Mouse (Mus musculus): ENCODE data around the gene Rnaseh2b.
A peak's percentile ranks its signal among the peaks of the same experiment; 100 is the strongest.

Gene Rnaseh2b

DNA sequence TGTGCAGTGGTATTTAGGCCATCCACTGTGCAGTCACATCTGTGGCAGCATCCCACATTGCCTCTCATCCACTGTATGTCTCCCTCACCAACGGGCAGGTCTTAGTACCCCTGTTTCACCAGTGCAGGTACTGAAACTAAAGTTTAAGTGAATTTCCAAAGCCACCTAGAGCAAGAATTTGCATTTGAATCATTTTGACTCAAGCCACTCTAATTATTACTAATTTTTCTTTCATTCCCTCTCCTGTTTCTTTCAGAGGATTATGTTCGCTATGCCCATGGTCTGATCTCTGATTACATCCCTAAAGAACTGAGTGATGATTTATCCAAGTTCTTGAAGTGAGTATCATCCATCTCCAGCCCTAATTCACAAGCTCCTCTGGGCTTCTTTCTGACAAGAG, 71.4 kb downstream of the Rnaseh2b start:
- no peak for DNase-seq

DNA sequence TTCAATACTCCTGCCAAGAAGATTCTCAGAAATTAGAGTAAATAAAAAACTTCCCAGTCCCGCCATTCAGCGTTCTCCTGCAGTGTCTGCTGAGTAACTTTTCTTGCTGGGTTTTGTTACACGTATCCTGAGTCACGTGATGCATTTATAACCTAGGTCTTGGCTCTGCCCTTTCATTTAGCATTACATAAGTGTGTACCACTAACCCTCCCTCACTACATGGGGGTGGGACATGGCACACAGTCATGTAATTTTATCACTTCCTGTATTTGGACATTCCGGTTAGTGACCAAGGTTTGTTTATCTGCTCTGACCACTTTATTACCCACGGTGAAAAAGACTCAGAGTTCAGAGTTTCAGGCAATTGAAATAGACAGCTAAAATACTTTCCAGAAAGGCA, 78.4 kb downstream of the Rnaseh2b start:
- DNase-seq = peak; percentile 53

DNA sequence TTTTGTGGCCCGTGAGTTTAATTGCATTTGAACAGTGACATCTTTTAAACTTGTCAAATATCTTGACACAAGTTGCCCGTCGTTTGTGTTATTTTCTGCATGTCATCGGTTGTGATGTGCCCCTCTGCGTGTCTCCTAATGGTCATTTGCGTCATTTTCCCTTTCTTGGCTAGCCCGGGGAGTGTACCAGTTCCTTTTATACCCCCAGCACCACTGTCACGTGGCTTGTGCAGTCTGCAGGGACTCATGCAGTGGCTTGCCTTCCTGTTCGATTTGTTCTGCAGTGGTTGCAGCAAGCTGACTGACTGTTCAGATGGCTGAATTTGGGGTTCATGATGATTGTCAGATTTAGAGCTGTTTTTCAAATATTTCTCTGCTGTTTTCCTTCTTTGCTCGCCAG, 81.6 kb downstream of the Rnaseh2b start:
- DNase-seq = no peak

DNA sequence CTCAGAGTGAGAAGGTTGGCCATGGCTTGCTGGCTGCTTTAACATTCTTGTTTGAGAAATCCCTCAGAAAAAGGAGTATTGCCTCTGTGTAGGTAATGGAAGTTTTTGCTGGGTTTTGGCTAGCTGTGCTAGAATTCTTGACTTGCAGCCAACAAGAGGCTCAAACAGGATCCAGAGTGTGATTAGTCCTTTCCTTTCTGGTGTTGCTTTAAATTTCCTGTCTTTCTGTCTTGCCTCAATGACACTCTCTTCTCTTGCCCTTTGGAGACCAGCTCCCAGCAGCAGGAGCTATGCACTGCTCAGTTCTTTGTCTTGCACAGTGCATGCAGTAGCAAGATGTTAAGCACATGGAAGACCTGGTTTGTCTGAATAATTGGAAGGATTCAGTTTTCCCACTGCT, 83.3 kb downstream of the Rnaseh2b start:
- DNase-seq = peak; percentile 37

DNA sequence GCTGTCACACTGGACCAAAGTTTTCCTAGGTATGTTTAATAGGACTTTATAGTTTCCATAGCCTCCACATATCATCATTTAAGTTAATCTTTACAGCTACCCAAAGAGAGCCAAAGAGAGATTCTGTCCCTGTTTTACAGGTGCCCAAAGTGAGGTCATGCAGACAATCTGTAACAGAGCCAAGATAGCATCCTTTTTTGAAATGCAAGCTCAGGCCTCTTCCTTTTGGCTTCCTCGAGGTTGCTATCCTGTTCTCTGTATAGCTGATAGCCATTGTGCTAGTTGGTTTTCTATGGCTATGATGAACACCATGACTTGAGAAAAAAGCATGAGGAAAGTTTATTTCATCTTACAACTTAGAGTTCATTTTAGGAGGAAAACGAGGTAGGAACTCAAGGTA, 83.7 kb downstream of the Rnaseh2b start:
- no peak for DNase-seq

DNA sequence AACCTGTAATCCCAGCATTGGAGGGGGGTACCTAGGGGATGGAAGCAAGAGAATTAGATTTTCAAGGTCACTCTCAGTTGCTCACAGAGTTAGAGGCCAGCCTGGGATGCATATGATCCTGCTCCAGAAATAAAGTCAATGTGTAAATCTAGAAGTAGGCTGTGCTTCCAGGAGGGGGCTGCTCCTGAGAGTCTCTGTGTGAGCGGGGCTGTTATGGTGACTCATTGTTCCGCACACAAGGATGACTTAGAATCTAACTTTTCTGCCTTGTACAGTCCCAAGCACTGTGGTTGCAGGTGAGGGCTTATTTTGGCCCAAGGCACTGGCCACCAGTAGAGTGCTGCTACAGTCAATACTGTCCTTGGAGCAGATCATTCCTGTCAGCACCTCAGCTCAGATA, 87.0 kb downstream of the Rnaseh2b start:
- DNase-seq = no peak

DNA sequence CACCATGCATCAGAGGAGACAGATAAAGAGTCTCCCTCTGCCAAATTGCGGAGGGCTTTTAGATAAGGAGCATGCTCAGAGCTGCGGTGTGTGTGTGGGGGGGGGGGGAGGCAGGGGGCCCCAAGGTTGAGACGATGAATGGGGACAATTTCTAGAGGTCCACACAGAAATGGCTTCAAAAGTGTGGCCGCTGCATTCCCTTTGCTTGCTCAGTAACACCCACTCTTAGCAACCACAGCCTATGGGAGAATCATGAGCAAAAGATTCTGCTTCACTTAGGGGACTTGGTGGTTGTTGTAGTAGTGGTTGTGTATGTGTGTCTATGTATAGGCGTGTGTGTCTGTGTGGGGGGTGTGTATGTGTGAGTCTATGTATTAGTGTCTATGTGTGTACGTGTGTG, 88.2 kb downstream of the Rnaseh2b start:
- no peak for DNase-seq

DNA sequence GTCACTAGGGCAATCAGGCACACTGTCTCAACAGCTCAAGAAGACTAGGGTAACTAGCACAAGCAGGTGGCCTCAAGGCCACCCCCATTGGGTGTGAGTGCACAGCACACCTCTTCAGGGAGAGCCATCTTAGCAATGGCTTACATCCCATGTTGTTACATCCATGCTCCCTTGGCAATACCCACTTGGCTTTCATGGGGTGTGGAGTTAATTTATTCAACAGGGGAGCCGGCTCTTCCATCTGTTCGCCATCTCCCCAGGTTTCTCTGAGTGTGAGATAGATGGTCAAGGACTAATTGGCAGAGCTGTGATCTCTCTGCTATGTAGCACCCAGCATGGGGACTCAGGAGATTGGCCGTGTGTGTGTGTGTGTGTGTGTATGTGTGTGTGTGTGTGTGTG, 90.7 kb downstream of the Rnaseh2b start:
- DNase-seq = no peak

DNA sequence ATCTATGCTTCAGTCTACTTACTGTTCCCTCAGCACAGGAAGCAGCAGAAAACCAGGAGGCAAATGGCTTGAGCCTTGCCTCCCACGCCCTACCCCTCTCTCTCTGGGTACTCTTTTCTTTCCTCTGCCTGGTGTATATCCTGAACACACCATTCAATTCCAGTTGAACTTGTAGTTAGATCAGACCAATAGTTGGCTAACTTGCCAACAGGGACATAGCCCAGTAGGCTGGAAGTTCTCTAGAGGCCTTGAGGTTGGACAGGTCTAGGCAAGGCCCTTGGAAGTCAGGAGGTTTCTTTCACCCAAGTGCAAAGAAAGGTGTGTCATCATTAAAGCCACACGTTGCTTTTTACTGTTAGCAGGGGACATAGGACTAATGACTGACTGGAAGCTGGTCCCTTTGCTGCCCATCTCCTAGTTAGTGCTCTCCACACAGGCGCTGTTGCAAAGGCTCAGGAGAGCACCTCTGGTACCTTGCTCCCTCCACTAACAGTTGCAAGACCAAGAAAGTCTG, 91.5 kb downstream of the Rnaseh2b start:
- DNase-seq = no peak

DNA sequence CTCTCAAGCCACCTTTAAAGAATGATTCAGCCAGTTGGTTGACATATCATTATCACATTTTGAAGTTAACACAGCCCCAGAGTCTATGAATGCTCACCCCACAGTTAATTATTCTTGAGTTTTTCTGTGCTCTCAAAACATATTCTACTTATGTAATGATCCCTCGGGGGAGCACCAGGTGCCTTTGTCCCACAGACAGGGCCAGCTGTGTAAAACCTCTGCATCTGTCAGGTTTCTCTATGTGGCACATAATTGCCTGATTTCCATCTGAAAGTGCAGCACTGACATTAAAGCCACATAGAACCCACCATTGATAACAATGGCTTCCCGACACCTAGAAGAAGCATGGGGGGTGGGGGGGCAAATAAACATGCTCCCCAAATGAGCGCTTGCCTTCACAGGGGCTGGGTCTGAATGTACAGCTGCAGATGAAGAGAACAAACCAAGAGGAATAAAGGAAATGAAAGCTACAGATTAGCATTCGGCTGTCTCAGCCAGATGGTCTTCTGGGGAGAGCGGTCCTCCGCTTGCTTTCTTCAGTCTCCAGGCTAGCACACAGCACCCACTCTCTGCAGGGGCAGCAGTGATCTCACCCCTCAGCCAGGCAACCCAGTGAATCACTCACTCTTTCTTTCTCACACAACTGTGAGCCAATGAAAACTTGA, 96.8 kb downstream of the Rnaseh2b start:
- DNase-seq = no peak

DNA sequence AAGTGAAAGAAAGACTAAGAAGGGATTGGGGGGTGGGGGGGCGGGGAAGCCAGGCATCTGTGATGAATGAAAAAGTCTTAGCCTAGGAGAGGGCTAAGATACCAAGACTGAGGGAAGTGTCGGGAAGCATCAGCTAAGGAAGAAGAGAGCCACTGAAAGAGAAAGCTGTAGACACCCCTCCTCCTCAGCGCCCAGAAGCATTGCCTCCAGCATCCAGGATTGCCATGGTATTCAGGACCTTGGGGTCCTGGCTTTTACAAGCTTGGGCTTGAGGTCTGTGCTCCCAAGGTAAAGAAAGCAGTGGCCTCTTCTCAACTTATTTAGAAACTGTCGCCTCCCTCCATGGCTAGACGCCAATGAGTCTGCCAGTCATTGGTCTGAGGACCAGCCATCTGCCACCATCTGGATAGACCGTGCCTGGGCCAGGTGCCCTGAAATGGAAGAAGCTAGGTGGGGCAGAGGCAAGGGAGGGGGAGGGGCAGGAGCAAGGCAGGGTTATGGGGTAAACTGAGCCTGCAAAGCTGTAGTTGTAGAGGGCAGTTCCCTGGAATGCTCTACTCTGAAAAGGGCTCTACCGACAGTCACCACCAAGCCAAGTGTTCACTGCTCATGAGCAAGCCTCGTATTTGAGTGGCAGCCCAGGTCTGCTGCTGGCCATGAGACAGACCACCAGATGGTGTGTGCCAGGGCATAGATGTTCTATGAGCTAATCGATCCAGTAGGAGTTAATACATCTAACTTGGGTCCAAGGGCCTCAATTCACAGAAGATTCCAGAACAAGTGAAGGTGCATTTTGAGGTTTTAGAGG, 97.5 kb downstream of the Rnaseh2b start:
- no peak for DNase-seq

DNA sequence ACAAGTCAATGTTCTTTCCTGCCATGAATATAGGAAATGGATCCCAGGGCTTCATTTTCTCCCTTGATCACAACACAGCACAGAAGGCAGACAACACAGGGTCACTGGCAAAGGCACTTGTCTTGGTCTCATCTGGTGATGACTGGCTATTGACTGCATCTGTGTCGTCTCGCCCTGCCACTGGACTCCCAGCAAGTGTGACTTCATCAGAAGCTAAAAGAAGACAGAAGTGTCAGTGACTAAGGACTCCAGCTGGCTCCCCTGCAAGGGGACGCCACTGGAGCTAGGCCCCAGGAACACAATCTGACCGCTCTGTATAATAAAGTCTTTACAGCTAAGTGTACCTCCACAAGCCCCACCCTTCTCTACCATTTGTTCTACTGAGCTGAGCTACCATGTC, 100.4 kb downstream of the Rnaseh2b start:
- no peak for DNase-seq

DNA sequence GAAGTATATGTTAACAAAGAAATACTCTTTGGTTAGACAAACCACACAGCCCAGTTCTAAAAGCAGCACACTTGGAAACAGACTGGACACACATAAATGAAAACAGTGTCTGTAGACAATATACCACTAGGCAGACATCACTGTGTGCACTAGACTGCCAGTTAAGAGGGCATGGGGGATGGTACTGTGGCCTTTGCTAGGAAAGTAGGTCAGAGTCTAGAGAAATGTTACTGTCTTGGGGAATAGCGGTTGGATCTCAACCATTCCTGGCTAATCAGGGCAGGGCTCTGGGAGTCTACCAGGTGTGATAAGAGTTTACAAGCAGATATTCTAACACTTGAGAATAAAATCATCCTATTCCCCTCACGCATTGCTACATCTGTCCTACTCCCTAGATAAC, 103.0 kb downstream of the Rnaseh2b start:
- DNase-seq = no peak

DNA sequence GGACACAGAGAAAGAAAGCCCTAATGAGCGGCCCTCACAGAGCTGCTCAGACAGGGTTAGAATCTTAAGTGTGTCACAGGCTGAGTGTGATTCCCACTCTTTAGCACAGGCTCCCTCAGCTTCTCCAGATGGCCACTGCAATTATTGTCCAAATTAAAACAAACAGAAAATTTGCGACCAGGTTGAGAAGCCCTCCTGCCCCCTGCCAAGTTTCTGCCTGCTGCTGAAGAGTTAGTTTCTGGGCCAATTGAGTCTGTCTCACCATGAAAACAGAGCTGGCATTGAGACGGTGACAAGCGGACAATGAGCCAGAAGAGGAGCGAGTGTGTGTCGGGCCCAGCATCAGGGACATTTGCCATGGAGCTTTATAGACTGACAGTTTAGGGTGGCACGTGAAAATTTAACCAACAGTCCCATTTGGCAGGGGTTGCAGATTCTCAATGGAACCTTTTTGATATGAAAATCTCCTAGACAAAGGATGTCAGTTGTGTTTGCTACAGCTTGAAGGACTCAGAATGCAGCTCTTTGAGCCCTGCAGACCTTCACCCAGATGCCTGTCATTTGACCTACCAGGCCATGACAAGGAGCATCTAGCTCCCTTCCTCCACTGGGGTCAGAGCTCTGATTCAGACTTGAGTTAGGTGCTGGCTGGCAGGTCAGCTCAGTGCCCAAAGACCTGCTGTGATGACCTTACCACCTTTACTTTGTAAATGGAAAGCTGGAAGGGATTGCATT, 123.8 kb downstream of the Rnaseh2b start:
- no peak for DNase-seq

DNA sequence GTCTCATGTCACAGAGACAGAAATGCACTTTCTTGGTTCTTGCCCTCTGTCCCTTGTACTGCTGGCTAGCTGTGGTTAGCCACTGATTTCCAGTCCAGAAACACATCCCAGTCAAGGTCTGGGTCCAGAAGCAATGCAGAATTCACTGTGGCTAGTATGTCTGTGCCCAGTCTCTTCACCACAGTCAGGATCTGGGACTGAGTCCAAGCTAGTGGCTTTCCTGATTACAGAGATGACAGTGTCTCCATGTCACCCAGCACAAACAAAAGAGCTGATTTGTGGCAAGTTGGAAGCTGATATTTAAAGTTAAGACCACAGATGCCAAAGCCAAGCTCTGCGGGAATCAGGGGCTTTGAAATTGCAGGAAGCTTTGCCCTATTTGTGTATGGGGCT, 124.3 kb downstream of the Rnaseh2b start:
- no peak for DNase-seq

DNA sequence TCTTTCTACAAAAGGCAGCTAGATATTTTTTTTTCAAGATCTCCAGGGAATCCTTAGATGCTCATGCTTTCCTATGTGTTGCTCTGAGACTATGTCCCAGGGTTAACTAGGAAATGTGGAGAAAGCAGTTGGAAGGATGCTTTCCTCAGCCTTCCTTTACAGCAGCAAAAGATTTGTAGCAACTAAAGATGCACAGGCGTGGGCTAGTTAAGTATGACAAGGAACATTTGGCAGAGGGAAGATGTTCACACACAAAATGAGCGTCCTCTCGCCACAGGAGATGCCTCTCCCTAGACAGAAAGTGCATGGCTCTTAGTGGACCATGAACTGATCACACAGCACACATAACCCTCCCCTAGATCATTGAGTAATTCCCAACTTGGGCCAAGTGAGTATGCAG, 125.1 kb downstream of the Rnaseh2b start:
- DNase-seq = no peak

DNA sequence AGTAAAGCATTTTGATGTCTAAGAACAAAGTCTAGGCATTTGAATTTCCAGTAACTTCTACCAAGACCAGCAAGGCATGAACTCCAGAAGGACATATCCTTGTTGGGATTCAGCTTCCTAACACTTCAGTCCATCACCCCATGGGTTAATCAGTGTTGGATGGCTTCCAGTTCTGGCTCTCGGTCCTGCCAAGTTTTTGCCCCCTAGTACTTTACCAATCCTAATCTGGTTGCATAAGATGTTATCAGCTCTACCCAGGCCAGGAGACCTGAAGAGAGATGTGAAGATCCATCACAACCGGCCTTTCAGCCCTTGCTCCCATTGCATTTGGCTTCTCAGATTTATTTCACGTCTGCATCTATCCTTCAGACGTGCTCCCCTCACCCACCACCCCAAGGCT, 129.9 kb downstream of the Rnaseh2b start:
- no peak for DNase-seq

Measured in kidney, adult 11 months (tissue).